Mouse (Mus musculus): ENCODE measurements at regions not wholly inside any gene's neighbourhood (a gene's known extent, or its start where the extent isn't known, plus 50 kb on each side); places are given as distances from the start of the nearest gene placed in this dataset.

DNA sequence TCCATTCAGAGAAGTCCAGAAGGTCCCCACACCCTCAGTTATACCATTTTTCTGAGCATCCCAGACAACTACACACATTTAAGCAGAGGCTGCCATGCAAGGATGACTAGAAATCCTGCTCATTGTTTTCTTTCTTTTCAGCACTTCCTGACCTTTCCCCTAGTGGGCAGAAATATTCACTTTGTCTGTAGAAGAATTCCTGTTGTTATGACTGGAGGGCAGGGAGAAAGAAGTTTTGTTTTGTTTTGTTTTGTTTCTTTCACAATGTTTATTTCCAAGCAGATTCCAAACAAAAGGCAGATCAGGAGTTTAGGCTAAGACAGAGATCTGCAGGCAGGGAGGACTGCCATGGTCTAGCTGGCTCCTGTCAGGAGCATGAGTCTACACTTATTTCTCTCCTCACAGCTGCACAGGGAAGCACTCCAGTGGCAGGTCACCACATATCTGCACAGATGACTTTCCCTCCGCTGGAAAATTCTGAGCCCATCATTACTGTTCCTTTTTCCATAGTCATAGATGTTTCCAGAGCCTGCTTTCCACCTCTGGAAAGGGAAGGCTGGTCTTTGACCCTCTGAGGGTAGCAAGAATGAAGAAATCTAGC is 182.5 kb upstream of the Dyrk2 start:
- ATAC-seq, result no peak

DNA sequence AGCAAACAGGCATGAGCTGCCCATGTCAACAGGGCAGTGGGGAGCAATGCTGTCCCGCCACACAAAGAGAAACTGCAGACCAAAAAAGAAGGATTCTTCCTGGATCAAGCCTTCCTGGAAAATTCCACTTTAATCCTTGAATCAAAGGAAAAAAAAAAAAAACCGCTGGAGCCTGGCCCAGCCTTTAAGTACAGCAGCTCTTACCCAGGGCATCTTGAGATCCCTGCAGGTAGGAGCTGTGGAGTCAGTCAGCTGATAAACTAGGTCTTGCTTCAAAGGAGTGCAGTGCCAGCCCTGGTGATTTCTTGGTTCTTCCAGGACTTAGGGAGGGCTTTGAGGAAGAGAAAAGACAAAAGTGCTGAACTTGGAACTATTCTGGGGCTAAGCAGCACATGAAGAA is 181.6 kb upstream of the Dyrk2 start:
- ATAC-seq, result no peak

DNA sequence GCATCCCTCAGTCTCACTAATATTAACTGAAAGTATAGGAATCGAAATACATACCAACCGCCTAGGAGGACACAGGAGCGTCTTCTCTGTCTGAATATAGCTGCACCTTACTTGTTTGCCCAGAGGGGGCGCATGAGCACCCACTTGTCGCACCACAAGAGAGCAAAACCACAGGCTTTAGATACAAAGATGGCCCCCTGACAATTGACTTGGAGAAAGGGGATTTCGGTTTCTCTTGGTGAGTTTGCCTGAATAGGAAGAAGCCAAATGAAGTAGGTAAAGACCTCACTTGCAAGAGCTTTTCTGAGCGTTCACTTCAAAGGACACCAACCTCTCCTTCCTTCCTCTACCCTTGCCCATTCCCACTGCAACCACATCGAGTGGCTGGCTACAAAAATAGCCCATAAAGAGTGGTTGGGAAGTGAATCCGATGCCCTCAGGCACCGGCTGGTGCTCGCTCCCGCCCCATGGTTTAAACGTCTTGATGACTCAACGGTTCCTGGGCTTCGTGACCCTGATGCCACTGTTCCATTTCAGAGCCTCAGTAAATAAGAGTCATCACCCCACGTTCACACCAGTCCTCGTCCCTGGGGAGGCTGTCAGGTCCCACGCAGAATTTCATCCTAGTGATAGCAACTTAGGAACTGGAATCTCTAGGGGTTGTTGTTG is 180.1 kb upstream of the Dyrk2 start:
- ATAC-seq, result peak; percentile 89

DNA sequence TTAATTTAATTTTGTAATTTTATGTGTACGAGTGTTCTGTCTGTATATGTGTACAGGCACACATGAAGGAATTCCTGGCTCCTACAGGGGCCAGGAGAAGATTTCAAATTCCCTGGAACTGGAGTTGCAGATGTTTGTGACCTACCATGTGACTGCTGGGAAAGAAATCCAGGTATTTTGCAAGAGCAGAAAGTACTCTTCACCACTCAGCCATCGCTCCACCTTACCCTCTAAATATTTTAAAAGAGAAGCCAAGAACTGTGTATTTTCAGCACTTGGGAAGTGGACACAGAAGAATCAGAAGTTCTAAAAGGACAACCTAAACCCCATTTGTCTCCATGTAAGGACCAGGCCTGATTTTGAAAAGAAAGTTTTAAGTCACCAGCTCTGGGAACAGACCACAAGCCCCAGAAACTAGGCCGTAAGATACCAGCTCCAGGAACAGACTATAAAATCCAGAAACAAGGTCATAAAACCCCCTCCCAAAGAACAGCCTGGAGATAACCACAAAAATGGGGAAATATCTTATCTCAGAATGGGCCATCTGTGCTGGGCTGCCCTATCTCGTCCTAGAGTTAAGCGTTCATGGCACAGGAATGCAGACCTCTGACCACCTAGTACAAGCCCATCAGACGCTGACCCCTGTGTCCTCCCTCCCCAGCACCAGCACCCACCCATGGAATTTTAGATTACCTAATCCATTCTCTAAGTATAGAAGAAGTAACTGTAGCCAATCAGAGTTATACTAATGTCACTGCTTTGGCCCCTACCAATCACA is 178.8 kb upstream of the Dyrk2 start:
- no peak for ATAC-seq

DNA sequence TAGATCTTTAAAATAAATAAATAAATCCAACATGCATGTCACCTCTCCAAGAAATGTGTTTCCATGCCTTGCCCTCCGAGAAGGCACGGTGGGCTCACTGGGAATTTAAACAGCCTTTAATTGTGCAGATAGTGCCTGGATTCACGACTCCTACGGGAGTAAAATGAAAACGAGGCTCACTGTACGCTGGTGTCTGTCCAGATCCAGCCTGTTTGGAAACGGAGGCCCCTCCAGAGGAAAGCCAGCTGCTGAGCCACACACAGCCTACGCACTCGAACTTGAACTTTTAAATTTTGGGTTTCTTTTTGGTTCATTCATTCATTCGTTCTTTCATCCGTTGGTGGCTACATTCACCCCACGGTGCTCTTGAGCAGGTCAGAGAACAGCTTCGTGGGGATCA is 175.1 kb upstream of the Dyrk2 start:
- no peak for ATAC-seq

DNA sequence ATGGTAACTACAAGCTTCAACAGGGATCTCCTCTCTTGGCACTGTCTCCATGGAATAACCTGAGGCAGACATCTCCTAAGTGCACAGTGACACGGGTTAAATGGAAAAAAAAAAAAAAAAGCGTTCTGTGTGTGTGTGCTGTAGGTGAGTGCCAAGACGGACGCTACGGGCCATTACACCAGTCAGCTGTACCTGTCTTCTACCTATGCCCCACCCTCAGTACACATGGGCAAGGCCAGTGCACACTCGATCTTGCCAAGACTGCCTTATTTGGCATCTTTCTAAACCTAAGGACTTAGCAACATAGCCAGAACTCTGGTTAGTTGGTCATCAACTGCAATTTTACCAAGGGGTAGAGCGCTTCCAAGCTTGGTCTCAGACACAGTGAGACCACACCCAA is 173.1 kb upstream of the Dyrk2 start:
- no peak for ATAC-seq

DNA sequence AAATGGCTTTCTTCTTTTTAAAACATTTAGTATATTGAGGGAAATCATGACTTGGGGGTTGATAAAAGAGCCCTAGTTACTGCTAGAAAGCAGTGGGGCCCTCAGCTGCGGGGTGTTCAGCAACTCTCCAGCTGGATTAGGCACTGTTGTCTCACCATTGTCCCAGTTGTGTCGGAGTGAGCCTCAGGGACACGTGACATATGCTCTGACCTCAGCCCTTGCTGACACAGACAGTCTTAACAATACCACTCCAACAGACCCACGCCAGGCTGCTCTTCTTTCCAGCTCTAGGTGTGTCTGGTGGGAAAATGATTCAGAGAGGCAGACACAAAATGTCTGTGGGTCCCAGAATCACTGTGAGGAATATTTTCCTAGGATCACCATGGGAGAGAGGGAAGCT is 170.2 kb upstream of the Dyrk2 start:
- ATAC-seq, result no peak

DNA sequence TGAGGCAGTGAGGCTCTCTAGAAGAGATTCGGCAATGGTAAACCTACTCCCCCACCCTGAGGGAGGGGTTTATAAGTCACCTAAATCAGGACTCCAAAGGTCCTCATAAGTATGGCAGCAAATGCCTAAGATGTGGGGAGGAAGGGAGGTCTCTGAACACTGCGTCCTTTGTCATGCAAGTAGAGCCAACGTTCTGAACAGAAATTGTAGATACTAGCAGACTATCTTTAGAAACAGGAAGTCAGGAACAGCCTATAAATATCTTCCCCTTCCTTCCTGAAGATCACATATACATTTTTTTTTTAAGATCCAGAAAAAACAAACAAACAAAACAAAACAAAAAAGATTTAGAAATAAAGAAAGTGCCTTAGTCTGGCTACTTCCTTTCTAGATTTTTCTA is 169.7 kb upstream of the Dyrk2 start:
- no peak for ATAC-seq

DNA sequence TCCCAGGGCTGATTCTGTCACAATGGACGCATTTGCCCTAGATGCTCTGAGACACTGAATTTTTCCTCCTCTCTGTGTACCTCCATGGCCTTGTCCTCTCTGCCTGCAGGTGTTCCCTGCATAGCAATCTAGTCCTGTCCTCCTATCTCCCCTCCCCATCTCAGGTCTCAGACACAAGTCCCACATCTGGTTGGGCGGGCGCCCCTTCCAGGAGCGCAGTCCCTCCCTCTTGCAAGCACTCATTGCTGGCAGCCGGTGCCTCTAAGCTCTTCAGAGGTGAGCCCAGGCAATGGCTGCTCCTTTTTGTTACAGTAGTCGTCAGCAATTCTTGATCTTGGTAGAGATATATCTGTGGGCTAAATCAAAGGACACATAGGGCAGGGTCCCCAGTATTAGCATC is 169.0 kb upstream of the Dyrk2 start:
- ATAC-seq, result no peak

DNA sequence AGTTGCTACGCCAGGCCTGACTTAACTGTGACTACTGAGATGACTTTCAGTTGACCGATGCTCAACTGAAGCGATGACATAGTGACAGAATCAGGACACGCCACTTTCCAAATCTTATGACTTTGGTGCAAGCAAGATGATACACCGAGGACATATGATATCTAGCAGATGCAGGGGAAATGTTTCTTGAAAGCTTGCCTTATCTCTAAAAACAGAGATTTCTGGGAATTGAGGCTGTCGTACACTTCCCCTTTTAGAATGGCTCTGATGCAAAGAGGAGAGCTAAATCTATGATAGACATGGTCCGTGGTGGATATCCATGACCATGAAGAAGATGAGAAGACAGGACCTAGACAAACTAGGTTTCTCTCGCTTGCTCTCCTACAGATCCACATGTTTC is 167.8 kb upstream of the Dyrk2 start:
- ATAC-seq, result no peak

DNA sequence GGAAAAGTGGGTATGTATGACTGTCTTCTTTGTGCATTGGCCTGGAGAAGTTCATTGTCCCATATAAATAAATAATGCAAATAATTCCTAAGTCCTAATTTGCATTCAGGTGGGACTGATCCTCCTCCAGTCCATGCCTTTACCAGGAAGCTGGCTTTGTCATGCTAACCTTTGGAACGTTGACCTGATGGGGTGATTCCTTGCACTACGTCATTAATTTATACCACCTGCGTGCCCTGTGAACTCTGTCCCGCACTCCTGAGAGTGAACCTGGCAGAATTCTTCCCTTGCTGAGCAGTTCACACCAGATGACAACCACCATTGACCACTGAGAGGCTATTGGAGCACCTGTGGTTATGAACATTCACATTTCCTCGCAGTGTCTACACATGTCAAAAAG is 165.9 kb upstream of the Dyrk2 start:
- no peak for ATAC-seq

DNA sequence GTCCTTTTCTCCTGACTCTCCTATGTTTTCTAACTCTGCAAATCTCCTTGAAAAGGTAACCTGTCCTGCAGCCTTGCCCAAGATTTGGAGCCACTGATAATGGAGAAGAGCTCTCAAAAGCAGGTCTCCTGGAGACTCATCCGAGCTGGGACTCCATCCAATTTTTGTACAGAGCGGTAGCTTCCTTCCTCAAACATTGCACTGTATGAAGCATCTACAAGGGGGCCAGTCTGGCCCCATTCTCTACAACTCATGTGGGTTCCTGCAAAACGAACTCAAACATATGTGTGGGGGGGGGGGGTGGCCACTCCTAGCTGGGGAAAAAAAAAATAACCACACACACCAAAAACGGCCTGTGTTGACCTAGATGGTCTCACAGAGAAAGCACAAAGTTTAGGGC is 164.4 kb upstream of the Dyrk2 start:
- ATAC-seq, result no peak

DNA sequence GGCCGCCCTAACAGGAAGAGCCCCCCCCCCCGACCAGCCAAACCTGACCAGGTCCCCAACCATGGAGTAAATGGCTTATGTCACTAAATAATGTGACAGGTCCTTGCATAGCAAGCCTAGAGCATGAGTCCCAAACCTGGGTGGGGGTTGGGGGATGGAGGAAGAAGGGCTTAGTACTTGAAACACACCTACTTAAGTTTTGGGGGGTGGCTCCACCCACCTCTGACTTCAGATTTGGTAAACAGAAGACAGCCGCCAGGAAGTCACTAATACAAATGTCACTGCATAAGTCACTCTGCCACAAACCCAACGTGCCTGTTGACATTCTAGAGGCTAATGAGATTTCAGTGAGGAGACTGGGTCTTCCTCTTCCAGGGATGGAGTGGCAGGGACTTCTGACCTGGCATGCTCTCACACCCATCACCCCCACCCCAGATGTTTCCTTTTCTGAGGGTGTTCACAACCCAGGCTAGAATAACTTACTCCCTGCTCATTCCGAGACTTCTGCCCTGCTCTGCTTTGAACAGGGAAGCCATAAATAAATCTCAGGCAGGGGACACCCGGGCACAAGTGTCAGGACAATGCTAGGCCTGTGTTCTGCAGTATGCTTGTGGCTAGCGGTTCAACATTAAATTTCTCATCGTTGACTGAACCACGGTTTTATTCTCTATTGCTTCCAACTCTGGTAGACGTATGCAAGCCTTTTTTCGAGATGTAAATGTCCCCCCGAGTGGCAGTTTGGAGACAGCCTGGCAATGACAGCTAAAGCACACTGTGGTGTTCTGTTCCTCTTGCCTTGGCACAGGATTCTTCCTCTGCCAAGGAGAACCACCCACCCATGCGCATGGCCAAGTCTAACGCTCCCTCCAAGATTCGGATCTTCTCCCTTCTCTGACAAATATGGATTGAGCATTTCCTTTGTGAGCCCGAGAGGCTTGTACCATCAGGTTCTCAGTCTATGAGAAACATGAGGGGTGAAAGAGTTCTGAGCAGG is 161.6 kb upstream of the Dyrk2 start:
- peak; percentile 77 for ATAC-seq

DNA sequence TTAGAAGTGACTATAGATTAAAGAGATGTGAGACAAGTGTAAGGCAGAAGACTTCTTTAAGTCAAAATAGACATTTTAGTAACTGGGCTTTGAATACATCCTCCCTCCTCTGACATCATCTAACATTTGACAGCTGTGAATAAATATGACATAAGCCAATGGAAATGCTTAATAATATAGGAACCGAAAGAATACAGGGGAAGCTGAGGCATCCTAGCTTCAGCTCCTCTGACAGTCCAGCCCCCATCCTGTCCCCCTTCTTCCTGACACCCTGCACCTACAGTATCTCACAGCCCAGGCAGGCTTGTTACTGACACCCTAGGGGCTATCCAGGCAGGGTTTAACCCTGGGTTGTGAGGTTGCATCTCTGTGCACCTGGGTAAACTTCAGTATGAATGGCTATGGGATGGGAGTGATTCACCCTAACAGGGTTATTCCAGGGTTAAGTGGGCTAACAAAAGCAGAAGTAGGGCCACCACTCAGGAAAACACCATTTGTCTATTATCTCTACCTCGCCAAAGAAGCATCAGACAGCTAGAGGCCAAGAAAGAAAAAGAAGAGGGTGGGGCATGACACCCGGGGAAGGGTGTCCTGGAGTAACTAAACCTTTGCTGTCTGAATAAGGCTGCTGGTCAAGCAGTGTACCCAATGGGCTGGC is 158.6 kb upstream of the Dyrk2 start:
- no peak for ATAC-seq

DNA sequence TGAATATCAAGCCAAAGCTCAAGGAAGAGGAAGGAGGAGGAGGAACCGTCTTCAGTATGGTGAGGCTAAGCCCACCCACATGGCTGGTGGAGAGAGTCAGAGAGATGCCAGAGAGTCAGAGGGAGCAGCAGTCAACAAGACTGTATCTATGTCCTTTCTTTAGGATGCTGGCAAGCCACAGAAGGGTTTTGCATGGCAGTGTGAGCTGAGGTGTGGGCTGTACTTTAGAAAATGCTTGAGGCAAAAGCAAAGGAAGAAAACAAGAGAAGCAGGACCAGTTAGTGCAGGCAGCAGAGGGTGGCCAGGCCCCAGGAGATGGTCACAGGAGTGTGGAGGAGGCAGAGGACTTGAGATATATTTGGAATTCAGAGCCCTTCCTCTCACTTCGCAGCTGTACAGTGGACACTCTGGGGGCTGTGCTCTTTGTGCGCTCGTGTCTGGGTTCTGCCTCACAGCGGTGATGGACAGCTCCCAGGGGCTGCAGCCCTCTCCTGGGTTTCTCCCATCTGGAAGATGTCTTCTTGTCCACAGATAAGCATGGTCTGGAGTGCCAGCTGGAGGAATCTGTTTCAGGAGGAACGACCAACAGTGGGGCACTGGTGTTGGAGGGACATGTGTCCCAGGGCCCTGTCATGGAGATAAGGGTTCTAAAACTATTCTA is 157.4 kb upstream of the Dyrk2 start:
- no peak for ATAC-seq

DNA sequence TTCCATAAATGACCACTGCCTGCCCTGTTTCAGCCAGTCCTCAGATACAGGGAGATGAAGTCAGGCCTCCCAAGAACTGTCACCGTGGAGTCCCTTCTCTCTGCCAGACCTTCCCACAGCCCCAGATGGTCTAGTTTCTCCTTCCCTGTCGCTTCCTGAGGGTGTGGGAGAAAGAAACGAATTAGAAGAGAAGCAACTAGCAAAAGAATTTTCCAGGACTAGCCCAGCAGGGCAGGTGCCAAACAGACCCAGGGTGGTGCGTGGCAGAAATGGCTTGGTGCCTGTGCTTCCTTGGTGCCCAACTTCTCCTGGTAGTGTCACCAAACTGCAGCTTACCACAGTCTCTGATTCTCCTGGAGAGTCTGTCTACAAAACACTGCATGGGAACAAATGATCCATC is 156.3 kb upstream of the Dyrk2 start:
- ATAC-seq, result no peak

DNA sequence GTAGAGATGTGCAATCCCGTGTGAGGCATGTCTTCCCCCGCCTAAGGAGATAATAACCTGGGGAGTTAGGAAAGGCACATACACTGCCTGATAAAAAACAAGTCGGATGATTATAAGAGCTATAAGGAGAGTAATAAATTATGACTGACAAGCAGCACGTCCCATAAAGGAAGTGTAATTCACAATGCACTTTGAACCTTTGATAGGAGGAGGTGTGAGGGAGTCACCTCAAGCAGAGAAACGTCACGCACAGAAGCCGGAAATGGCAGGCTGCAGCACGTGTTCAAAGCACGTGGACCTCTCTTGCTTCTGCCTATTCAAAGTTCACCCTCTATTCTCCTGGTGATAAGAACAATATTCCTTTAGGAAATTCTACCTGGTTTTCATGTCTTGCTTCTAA is 154.4 kb upstream of the Dyrk2 start:
- ATAC-seq, result peak; percentile 28

DNA sequence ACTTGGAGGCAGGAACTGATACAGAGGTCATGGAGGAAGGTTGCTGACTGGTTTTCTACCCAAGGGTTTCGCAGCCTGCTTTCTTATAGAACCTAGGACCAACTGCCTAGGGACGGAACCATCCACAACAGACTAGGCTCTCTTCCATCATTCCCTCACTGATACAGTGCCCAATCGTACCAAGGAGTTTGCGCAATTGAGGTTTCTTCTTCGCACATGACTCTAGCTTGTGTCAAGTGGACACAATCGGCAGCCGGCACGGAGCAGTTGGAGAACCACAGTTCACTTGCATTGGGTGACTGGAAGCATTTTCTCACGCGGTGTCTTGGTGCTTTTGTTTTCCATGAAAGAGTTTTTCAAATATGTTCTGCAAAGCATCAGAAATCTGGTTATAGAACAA is 149.1 kb upstream of the Dyrk2 start:
- ATAC-seq, result no peak

DNA sequence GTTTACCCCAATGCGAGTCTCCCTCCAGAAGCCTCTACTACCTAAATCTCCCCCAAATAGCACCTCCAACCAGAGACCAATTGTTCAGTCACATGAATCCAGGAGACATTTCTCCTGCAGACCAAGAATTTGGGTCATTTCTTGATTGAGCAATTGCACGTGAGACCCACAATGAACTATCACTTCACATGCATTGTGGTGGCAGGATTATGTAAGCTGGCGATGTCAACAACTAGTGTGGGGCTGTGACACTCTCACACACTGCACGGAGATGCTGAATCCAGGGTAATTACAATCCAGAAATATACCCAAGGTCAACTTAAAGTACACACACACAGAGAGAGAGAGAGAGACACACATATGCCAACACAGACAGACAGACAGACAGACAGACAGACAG is 148.5 kb upstream of the Dyrk2 start:
- no peak for ATAC-seq

DNA sequence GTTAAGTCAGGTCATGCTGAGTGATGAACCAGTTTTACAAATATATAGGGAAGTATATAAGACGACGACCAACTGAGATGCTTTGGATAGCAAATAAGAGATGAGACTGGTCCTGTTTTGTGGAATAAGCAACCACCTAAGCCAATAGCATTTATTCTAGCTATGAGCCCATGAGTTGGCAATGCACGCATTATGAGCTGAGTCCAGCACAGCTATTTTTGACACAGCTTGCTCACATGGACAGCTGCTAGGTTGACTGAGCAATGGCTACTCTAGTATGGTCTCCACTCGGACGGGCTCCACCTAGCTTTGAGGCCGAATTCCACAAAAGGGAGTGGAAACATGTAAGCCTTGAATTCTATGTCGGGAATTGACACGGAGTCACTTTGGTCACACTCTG is 146.1 kb upstream of the Dyrk2 start:
- no peak for ATAC-seq

DNA sequence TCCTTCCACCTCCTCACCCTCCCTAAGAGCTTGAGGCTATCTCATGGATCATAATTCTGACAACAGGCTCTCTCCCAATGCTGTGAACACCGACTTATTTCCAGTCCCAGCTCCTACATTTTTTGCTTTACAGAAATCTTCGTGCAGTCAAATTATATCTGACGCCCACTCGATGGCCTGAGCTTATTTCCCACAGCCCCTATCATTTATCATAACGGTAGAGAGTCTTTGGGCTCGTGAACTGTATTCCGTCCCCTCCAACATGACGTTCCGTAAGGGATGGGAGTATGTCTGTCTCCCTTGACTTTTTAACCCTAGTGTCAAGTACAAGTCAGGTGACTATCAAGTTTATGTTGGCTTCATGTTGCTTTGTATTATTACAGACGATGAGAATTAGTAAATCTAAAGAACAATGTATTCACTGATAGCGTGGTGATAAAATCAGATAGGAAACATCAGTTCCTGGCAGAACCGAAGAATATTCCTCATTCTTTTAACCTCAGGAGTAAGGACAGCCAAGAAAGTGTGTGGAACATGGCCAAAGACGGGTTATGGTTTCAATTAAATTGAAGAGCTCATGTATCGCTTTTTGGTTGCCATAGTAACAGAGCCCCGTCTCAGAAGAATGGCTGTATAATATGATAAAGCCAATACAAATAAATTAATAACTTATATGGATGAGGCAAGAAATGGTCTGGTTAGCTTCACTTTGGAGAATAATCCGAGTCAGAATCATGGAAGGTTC is 145.5 kb upstream of the Dyrk2 start:
- ATAC-seq, result no peak
